Mouse (Mus musculus) C2C12 (cell line): ENCODE results near the gene Tmprss9. TPM values are rescaled to one million over a fixed set of nuclear protein-coding genes. Genes with fewer than 3 reads are reported as not detected.

ENCODE experiments used
- H3K27me3 ChIP-seq: one replicate; pipeline ENCODE4 v1.6.1; 2011; ENCODE audit not compliant: control insufficient read depth, insufficient read depth, insufficient read length
- H3K36me3 ChIP-seq: one replicate; pipeline ENCODE4 v1.6.1; 2011; ENCODE audit not compliant: control insufficient read depth, insufficient read depth
- H3K4me3 ChIP-seq: one replicate; pipeline ENCODE4 v1.5.1; 2011; ENCODE audit warnings: mild to moderate bottlenecking, control low read depth; ENCODE audit not compliant: poor library complexity, insufficient read depth, severe bottlenecking
- H3K79me2 ChIP-seq: one replicate; pipeline ENCODE4 v1.6.1; 2011; ENCODE audit not compliant: control insufficient read depth, insufficient read depth
- H3K79me3 ChIP-seq: one replicate; pipeline ENCODE4 v1.6.1; 2011; ENCODE audit warnings: low read depth, control low read depth
- H3ac ChIP-seq: one replicate; pipeline ENCODE3; 2011; ENCODE audit warnings: low read depth; ENCODE audit not compliant: control insufficient read depth, insufficient read length
- CEBPB ChIP-seq: IDR thresholded peaks from one replicate; pipeline ENCODE4 v1.6.1; 2011; ENCODE audit warnings: low read depth, mild to moderate bottlenecking, control low read depth, moderate library complexity
- CTCF ChIP-seq: IDR thresholded peaks from one replicate; pipeline ENCODE4 v1.5.1; 2011; ENCODE audit not compliant: control insufficient read depth, insufficient read depth, insufficient read length
- FOSL1 ChIP-seq: IDR thresholded peaks from one replicate; pipeline ENCODE4 v1.8.0; 2011; ENCODE audit warnings: mild to moderate bottlenecking, low read length; ENCODE audit not compliant: poor library complexity, insufficient read depth, severe bottlenecking
- MAX ChIP-seq: IDR thresholded peaks from one replicate; pipeline ENCODE4 v1.6.1; 2011; ENCODE audit warnings: mild to moderate bottlenecking, control low read depth
- MYOD1 ChIP-seq: IDR thresholded peaks from one replicate; pipeline ENCODE4 v1.6.1; 2011; ENCODE audit warnings: low read depth; ENCODE audit not compliant: control insufficient read depth, insufficient read length
- MYOG ChIP-seq: IDR thresholded peaks from one replicate; pipeline ENCODE4 v1.6.1; 2011; ENCODE audit not compliant: control insufficient read depth, insufficient read length; ENCODE audit errors: extremely low read depth
- USF1 ChIP-seq: IDR thresholded peaks from one replicate; pipeline ENCODE4 v1.6.1; 2011; ENCODE audit warnings: low read depth, mild to moderate bottlenecking, control low read depth, moderate library complexity
- polyA plus RNA-seq: library from polyadenylated mRNA; unstranded; fragments of >200 nt; fragmentation: generic; extraction: Trizol; gene quantifications from one replicate; pipeline ENCODE4 v1.2.1, GENCODE M21; 2012; ENCODE audit warnings: missing spikeins

The Tmprss9 gene
- polyA plus RNA-seq, 1 experiment: 0.02 TPM

GRCm38 (mm10) chr10:80897861-80898510, 26.3 kb downstream of the Tmprss9 start:
- peaks cover 35% of the 10 kb centered on the region for H3K36me3 ChIP-seq
- no peaks in the 10 kb centered on the region for H3K27me3 ChIP-seq
- peaks cover 19% of the 10 kb centered on the region for H3K79me3 ChIP-seq
- no peak overlapping the region for H3ac ChIP-seq
- H3K79me2 ChIP-seq: peaks cover 27% of the 10 kb centered on the region
- H3K4me3 ChIP-seq: no peak overlapping the region
- no peak for TF ChIP-seq USF1
- no peak for TF ChIP-seq CTCF
- no peak for TF ChIP-seq MAX
- TF ChIP-seq MYOD1: no peak
- TF ChIP-seq MYOG: no peak
- no peak for TF ChIP-seq FOSL1
- TF ChIP-seq CEBPB: no peak

GRCm38 (mm10) chr10:80899074-80899473, 27.4 kb downstream of the Tmprss9 start:
- Histone ChIP-seq H3K27me3 (no peaks in the 10 kb centered on the region), H3K36me3 (peaks cover 46% of the 10 kb centered on the region), H3K79me3 (peaks cover 19% of the 10 kb centered on the region), H3ac (peak overlapping the region; percentile 12), H3K79me2 (peaks cover 27% of the 10 kb centered on the region), H3K4me3 (no peak overlapping the region)
- TF ChIP-seq CEBPB (no peak), USF1 (no peak), MYOD1 (no peak), CTCF (no peak), FOSL1 (no peak), MYOG (no peak), MAX (no peak)

GRCm38 (mm10) chr10:80899591-80900317, 28.1 kb downstream of the Tmprss9 start:
- peak overlapping the region; percentile 99 for H3K4me3 ChIP-seq
- H3ac ChIP-seq: peak overlapping the region; percentile 73
- H3K79me3 ChIP-seq: peaks cover 19% of the 10 kb centered on the region
- H3K79me2 ChIP-seq: peaks cover 27% of the 10 kb centered on the region
- peaks cover 52% of the 10 kb centered on the region for H3K36me3 ChIP-seq
- no peak for TF ChIP-seq CEBPB
- TF ChIP-seq MAX: peak; percentile 62
- H3K27me3 ChIP-seq: no peaks in the 10 kb centered on the region

GRCm38 (mm10) chr10:80900318-80901247, 28.9 kb downstream of the Tmprss9 start, which contains the start of gene Timm13:
Timm13 (minus strand) TSS chr10:80900969.
- H3K79me2 ChIP-seq: peaks cover 27% of the 10 kb centered on the region
- no peak for TF ChIP-seq MYOG
- TF ChIP-seq MYOD1: no peak
- no peak for TF ChIP-seq MAX
- TF ChIP-seq FOSL1: no peak
- TF ChIP-seq CTCF: no peak
- no peak for TF ChIP-seq USF1
- no peak for TF ChIP-seq CEBPB
- H3K36me3 ChIP-seq: peaks cover 56% of the 10 kb centered on the region
- H3K27me3 ChIP-seq: no peaks in the 10 kb centered on the region
- peak within 1 kb of the TSS; percentile 73 for H3ac ChIP-seq
- peaks cover 19% of the 10 kb centered on the region for H3K79me3 ChIP-seq
- H3K4me3 ChIP-seq: peak within 1 kb of the TSS; percentile 99

GRCm38 (mm10) chr10:80901409-80902272, 30.0 kb downstream of the Tmprss9 start:
- peak overlapping the region; percentile 10 for H3ac ChIP-seq
- peaks cover 19% of the 10 kb centered on the region for H3K79me3 ChIP-seq
- H3K79me2 ChIP-seq: peaks cover 27% of the 10 kb centered on the region
- H3K27me3 ChIP-seq: no peaks in the 10 kb centered on the region
- TF ChIP-seq USF1 (no peak), MYOG (no peak), MAX (no peak), CTCF (no peak), FOSL1 (no peak), CEBPB (no peak), MYOD1 (no peak)
- peaks cover 62% of the 10 kb centered on the region for H3K36me3 ChIP-seq
- no peak overlapping the region for H3K4me3 ChIP-seq
